Mouse (Mus musculus) layer of hippocampus, postnatal 10 days (tissue): ENCODE measurements around the gene Hspb9. TPM values are rescaled to one million over a fixed set of nuclear protein-coding genes. Genes with fewer than 3 reads are reported as not detected.
A peak's percentile ranks its signal among the peaks of the same experiment; 100 is the strongest.

Experiments
- DNase-seq, 2 experiments: peaks; one replicate each; pipeline ENCODE4 v3.0.0; 2021; ENCODE audit warnings: low spot score in 2 of 2
- total RNA-seq, 2 experiments: library from RNA; stranded (reverse); gene quantifications; 2 replicates each; pipeline ENCODE4 v1.2.3; 2021

Gene Hspb9
- total RNA-seq, 2 experiments from 2014 or later, result not detected

DNA sequence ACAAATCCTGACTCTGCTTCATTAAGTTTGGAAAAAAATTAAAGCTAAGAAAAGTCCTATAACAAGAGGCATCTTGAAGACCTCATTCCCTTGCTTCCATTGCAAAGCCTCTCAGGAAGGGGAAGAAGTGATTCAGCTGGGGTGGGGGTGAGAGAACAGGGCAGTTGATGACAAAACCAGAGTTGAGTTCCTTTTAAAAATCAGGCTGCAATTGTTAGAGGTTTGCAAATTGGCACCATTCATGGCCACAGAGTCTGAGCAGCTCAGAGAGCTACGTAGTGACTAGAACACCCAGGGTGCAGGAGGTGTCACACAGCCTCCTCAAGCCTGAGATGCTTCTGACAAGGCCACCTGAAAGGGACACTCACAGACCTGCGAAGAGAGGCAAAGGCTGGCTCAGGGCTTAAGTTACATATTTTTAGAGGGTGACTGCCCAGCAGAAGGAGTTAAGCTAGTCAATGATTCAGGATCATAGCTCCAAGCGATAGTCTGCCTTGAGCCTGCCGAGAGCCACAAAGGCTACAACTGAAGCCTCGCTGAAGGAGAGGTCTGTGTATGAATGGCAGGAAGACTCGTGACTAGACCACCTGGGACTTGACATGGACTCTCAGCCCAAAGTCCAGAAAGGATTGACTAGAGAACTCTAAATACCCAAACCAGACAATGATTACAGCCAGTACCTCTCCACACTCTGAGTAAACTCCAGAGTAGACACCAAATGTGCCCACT lies 17.0 kb downstream of the Hspb9 start:
- no peak for DNase-seq

DNA sequence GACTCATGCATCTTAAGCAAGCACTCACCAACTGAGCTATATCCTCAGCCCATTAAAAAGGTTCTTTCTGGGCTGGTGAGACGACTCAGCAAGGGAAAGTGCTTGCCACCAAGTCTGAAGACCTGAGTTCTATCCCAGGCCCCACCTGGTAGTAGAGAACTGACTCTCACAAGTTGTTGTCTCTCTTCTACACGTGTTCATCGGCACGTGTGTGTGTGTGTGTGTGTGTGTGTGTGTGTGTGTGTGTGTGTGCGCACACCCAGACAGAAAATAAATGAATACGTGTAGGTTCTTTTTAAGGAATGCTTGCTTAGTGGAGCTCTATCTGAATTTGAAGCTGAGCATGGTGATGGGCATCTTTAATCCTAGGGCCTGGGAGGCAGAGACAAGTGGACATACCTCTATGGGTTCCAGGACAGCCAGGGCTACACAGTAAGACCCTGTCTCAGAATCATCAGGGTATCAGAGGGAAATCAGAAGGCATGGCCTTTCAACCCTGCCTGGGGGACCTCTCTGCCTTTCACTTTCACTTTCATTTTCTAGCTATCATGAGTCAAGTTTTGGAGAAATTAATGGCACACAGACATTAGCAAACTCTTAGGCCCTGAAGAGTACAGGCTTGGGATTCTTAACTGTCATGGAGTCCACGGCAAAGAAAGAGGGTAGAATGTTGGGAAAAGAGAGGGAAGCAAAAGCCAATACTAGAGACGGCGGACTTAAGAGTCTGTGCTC lies 21.6 kb downstream of the Hspb9 start:
- DNase-seq, result no peak

DNA sequence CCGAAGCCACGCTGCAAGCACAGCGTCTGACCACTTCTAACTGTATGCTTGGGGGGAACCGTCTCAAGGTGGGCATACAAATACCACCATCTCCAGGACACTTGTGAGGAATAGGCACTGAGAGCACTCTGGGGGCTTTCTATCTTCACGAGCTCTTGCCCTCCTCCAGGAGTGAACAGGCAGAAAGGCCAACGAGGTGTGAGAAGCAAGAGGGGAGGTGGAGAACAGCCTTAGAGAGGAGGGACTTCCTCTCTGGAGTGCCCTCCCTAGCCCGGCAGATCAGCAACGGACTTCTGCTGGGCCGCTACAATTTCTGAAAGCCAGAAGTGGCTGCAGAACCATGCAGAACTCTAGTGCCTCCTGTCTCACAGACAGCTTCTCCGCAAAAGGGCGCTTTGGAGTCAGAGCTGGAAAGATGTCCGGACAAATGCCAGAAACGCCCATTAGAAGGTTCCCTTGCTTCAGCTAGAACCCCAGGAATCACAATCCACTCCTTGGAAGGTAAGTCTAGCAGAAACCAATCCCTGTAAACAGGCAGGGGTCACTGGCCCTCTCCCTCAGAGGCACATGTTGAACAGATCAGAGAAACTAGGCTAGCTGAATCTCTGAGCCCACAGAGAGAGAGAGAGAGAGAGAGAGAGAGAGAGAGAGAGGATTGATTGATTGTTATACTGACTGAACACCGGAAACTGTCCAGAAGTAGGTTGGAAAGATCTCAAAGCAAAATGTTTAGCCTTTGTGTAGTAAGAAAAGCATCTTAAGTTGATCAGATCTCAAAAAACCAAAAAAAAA lies 22.5 kb downstream of the Hspb9 start:
- no peak for DNase-seq

DNA sequence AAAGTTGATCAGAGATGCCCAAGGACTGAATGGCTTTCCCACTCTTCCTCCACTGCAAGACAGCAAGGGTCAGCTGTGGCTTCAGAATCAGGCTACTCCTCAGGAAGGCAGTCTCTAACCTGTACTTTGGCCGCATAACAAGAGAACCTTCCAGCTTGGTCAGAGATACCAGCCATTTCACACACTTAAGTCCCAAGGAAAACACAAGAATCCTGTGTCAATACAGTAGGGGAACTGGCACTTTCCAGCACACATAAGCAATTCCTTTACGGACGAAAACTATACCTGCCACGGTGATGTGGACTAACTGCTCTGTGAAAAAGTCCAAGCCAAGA lies 23.1 kb downstream of the Hspb9 start:
- DNase-seq, result no peak

DNA sequence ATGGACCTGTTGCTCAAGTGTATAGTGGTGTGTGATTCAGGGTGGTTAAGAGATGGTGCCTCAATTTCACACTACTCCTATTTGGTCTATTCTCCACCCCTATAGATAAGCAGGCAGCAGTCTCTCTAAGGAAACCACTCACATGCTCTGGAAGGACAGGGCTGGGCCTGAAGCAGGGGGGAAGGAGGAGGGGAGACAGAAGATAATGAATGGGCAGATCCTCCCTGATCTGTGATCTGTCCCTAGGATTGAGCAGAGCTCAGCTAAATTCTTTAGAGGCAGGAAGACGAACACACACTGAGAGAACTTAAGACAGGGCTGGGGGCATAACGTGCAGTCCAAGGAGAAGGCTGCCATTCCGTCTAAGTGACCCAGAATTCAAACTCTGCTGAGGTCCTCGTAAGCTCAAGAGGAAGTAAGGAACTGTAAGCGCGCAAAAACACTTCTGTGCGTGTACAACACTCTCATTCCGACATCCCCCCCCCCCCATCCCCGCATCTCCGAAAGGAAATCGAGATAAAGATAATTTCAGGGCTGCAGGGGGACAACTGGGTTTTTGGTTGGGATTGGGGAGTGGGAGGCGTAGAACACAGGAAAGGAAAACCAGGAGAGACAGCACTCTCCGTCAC lies 23.6 kb downstream of the Hspb9 start:
- DNase-seq, result no peak

DNA sequence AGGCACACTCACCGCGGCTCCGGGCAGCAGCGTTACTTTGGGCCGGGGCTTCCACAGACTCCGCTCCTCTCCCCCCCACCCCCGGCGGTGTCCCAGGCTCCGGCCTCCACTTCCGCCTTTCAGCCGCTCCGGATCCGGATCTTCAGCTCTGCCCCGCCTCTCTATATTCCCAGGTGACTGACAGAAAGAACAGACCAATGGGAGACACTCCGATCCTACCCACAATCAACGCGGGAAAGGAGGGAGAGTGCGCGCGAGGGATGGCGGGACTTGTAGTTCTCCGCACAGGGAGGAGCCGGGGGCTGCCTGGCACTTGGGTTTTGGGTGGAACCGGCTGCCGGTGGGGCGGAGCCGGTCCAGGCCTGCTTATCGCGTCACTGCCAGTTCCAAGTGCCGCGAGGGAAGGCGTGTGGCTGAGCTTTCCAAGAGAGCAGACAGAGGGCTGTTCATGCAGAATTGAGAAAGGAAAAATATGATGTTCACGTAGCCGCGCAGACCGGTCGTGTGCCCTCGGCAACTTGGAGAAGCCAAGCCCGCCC lies 24.5 kb downstream of the Hspb9 start, which contains the start of gene Rab5c:
Gene Rab5c (minus strand): TSS at position 150 of the 539 bp plus-strand sequence.
- peak; percentile 98 for DNase-seq

DNA sequence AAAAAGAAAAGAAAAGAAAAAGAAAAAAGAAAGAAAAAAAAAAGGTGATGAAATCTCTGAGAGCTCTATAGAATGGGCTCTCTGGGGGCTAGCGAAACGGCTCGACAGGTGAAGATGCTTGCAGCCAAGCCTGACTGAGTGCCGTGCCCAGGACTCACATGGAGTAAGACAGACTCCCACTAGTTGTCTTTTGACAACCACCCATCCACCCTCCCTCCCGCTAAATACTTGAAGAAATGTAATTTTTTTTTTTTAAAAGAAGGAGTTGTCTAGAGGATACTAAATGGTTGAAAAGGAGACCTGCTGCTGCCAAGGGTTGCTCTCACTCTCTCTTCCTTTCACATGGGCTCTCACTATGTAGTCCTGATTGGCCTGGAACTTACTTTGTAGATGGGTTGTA lies 25.1 kb downstream of the Hspb9 start:
- DNase-seq, result no peak

DNA sequence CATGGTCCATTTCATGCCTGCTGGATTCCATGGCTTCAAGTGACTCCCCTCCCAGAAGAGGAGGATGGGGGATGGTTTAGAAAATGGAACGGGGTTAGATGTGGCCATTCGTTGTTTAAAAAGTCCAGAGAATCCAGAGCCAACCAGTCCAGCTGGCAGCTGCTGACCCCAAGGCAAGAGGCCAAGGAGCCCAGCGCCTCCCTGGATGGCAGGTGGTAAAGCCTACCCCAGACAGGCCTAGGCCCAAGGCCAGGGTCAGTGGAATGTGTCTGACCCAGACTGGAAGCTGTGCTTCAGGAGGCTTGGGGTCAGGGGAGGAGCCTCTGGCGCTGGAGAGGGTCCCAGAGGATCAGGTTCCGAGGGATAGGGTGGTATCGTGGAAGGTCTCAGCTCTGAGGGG lies 27.7 kb downstream of the Hspb9 start:
- DNase-seq, result no peak

DNA sequence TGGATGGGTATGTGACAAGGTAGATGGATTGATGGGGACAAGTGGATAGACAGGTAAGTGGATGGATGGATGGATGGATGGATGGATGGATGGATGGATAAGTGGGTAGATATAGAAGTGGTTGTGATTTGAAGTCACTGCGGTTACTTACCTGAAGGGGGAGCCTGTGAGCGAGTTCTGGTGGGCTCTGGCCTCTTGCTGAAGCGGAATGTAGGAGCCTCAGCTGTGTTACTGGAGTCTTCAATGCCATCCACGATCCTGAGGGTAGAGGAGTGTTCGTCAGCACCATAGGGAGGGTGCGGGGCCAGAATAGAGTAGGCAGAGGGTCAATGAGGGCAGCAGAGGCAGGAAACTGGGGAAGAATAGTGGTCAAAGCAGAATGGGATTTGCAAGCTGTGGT lies 31.4 kb downstream of the Hspb9 start:
- DNase-seq, result peak in 1 of 2 experiments; percentile 52

DNA sequence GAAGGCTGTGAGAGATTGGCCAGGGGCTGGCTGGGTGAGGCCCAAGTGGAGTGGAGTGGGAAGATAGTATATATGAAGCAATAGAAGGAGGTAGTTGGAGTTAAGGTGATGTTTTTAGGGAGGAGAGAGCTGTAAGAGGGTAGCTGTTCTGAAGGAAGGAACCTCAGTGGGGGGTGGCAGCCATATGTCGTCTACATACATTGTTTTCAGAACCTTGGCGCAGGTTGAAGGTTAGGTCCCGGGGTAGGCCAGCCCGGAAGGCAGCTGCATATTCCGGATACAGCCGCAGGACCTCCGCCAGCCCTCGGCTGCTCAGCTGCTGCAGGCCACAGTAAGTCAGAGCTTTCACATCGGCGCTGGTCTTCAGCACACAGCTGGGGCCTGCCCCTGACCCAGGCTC lies 32.9 kb downstream of the Hspb9 start:
- no peak for DNase-seq

DNA sequence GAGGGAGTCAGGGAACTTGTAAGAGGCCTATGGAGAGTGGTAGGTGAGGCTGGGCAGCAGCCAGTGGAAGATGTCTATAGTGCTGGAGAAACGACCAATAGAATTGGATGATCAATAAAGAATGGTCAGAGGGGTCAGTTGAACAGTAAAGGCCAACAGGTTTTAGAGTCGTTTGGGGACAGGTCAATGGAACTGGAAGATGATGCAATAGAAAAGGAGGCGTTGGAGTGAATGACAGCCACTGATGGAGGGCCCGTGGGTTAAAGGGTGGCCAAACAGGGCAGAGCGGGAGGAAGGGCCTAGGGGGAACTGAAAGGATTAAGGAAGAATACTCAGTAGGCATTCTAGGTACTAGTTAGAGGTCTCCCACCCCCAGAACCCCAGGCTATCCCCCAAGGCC lies 33.5 kb downstream of the Hspb9 start:
- no peak for DNase-seq

DNA sequence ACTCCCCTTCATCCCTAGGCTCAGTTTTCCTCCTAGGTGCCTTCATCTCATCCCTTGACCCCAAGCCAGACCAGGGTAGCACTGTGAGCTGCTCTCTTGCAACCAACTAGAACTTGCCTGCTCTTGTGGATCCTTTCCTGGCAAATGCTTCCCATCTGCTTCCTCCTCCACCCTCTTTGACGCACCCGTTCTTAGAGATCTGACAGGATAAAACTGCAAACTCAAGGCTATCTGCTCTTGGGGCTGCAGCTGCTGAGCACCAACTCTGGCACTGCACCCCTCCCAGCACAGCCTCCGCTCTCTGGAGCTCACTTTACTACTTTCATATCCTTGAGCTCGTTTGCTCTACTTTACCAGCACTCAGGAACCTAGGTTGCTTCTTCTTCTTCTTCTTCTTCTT lies 35.0 kb downstream of the Hspb9 start:
- DNase-seq, result no peak

DNA sequence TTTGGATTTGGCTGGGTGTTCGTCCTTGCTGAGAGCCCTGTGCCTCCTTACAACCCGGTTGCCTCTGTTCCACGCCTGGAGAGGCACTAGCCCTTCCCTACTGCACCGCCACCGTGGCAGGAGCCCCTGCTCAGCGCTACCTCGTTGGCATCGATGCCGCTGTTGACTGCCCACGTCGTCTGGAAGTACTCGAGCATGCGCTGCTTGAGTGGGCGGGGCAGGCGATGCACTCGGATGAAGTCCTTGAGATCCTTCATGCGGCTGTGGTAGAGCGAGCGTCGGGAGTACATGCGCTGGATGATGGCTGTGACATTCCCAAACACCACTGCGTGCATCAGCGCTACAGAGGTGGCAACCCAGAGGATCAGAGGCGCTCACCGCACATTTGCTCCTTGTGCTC lies 35.8 kb downstream of the Hspb9 start:
- no peak for DNase-seq

DNA sequence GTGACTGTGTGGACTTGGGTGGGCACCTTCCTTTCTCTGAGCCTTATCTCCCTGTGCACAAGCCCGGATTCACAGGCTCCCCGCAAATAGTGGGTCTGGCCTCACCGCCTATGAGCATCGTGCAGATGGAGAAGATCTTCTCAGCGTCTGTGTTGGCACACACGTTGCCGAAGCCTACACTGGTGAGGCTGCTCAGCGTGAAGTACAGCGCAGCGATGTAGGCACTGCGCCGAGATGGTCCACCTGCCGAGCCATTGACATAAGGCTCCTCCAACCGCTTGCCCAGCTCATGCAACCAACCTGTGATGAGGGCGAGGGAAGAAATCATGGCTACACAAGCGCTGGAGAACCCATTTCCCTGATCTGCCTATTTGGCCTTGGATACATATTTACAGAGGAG lies 36.5 kb downstream of the Hspb9 start:
- DNase-seq, result no peak

DNA sequence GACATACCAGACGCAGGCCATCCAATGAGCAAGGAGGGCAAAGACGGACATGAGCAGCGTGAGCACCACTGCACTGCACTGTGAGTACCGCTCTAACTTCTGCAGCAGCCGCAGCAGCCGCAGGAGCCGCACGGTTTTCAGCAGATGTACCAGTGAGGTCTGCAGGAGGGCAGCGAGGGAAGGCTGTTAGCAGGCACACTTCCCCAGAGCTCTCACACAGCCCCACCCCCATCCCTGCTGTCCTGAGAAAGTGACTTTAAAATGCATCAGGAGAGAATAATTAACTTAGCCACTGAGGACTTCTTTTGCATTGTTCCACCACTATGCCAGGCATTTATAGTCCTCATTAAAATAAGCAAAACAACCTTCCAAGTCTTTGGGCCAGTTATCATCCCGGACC lies 38.6 kb downstream of the Hspb9 start:
- DNase-seq, result no peak

DNA sequence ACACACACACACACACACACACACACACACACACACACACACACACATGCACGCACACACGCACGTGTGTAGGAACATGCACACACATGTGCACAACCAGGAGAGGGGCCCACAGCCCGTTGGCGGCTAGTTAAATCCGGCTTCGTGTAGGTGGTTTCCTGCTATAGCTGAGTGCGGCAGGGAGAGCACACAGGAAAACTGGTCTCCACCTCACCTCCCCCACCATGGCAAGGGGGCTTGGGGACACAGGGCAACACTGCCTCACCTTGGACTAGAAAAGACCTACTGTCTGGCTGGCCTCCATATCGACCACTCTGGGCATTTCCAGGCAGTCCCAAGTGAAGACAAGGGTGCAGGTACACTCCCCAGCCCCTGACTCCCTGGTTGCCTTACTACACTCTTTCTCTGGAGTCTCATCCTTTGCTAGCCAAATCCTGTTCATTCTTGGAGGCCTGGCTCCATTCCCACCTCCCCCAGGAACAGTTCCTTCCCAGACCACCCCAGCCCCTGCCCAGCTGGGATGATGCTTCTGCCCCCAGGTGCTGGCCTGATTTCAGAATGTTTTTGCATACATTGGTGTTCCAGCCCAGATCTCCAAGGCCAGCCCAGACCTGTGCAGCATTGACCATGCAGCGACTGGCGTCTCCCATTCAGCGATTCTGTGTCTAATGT lies 40.5 kb downstream of the Hspb9 start:
- no peak for DNase-seq

DNA sequence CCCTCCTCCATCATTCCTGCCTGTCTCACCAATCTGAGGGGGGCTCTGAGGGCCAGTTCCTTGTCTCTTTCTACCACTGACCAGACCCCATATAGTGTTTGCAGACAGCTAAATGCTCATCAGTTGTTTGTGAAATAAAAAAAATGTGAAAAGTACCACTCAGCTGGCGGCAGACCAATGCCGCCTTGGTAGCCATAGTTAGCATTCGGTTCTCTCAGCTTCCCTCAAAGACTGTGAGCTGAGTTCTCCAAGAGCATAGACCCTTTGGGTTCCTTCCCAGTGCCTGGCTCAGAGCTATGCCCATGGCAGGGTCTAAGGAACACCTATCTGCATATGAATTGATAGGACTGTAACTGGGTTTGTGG lies 41.0 kb downstream of the Hspb9 start:
- no peak for DNase-seq

DNA sequence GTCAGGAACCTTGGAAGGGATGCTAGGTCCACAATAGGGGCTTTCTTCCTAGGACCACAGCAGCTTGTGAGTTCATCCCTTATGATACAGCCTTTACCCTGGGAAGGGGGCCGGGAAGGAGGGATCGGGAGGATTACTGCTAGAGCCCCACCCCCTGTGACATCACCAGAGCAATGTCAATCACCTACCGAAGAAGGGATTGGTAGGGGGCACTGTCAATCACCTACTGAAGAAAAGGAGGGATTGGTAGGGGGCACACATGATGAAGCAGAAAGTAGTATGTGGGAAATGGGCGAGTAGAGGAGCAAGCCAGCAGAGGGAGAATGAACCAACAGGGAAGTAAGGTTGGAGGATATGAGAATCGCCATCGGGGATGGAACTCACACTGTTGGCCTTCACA lies 42.8 kb downstream of the Hspb9 start:
- DNase-seq, result no peak

DNA sequence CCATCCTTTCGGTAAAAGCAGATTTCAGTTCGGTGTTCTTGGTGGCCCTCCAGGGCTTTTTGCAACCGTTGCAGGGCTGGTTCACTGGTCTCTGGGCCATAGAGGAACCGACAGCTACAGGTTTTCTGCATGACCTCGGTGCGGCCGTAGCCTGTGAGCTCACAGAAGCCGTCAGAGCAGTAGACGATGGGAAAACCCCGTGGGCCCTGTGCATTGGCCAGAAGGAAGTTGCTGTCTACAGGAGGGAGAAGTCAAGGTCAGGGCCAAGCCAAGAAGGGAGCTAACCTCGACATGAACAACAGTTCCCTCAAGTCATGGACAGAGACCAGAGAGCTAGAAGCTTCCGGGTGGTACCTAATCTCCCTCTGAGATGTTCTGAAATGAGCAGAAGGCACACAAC lies 43.9 kb downstream of the Hspb9 start:
- no peak for DNase-seq

DNA sequence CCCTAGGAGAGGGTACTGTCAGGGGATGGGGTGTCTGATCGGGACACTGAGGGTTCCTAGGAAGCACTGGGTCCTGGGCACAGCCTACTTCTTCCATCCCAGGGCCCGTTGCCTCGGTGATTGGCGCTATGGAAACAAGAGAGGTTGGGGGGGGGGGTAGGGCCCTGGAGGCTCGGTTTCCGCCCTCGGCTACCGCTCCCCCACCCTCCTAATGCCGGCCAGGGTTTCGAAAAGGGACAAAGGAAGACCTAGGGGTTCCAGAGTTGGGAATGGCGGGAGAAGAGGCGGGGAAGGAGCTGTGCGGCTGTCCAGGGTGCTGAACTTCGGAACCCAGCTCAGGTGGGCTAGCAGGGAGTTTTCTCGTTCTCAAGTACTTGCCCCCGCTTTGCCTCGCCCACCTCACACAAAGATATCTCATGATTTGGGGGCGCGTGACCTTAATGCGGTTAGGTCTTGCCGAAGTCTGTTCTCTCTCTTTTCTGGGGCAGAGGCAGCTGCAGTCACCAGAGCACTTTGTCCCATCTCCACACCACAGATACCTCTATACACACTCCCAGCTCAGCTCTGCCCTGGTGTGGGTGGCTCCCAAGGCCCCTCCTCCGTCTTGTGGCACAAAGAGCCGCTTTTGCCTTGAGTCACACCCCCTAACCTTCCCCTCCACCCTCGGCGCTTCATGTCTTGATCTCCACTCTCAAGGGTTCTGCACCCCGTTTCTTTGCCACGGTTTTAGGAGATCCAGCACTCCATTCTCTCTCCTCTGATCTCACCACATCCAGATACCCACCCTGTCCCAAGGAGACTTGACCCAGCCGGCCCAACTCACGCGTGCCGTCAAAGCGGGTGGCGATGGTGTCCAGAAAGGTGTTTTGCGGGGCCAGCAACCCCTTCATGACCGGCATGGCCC lies 45.3 kb downstream of the Hspb9 start:
- DNase-seq, result no peak
